Mouse (Mus musculus): ENCODE measurements around the gene A830031A19Rik. TPM values are rescaled to one million over a fixed set of nuclear protein-coding genes. Genes with fewer than 3 reads are reported as not detected.

Gene A830031A19Rik
- total and polyA plus RNA-seq, 3 experiments: not detected

GRCm38 (mm10) chr11:24052882-24053281 is 22.0 kb downstream of the A830031A19Rik start:
- no peak overlapping the region for H3K9ac ChIP-seq (ENCODE audit: control insufficient read depth, low read depth, low read length, poor library complexity, severe bottlenecking)
- H3K36me3 ChIP-seq (ENCODE audit: control insufficient read depth in 1 of 2, insufficient read depth in 2 of 2, low read length in 2 of 2): no peaks in the 10 kb centered on the region
- H3K79me2 ChIP-seq (ENCODE audit: control insufficient read depth, insufficient read depth, low read length, poor library complexity): no peaks in the 10 kb centered on the region
- H3K4me1 ChIP-seq (ENCODE audit: control insufficient read depth in 1 of 2, insufficient read depth in 2 of 2, low read length in 2 of 2): 0 out of 4 replicates have a peak, but pooled peaks cover 0 to 3% of the 10 kb centered on the region in 2 experiments
- peaks cover 5 to 7% of the 10 kb centered on the region in 2 experiments for H3K27me3 ChIP-seq (ENCODE audit: control insufficient read depth in 1 of 2, insufficient read depth in 2 of 2, low read length in 2 of 2)
- DNase-seq (ENCODE audit: low read depth, low spot score): peak; percentile 56
- no peak overlapping the region for H3K4me3 ChIP-seq (ENCODE audit: control insufficient read depth in 1 of 2, insufficient read depth in 1 of 2, low read depth in 2 of 2, low read length in 2 of 2)
- H3K9me3 ChIP-seq (replicated peaks; ENCODE audit: insufficient read depth, low read length): no peaks in the 10 kb centered on the region
- peak; percentile 70 for TF ChIP-seq RAD21 (IDR thresholded peaks at IDR 0.05; ENCODE audit: low read depth, low read length)
- no peak for TF ChIP-seq MAZ (IDR thresholded peaks at IDR 0.05; ENCODE audit: low read depth, low read length)
- no peak for TF ChIP-seq TCF12 (IDR thresholded peaks at IDR 0.05; ENCODE audit: low read depth, low read length)
- TF ChIP-seq MXI1 (IDR thresholded peaks at IDR 0.05; ENCODE audit: low read depth, low read length): no peak
- TF ChIP-seq ZC3H11A (IDR thresholded peaks at IDR 0.05; ENCODE audit: low read depth, low read length): peak; percentile 81
- TF ChIP-seq MAX (IDR thresholded peaks at IDR 0.05; ENCODE audit: low read length): peak; percentile 67; the same call in 1 of the 2 replicates
- peak; percentile 91 for TF ChIP-seq SMC3 (IDR thresholded peaks at IDR 0.05; ENCODE audit: low read depth, low read length)
- TF ChIP-seq ETS1 (IDR thresholded peaks at IDR 0.05; ENCODE audit: low read depth, low read length): no peak
- TF ChIP-seq CTCF (IDR thresholded peaks at IDR 0.05 in 2 of 3, conservative IDR thresholded peaks at IDR 0.05 in 1 of 3; ENCODE audit: control insufficient read depth in 1 of 3, insufficient read depth in 1 of 3, low read depth in 2 of 3, low read length in 3 of 3, poor library complexity in 1 of 3, severe bottlenecking in 1 of 3): peak; percentile 47 to 71 (median 63)
- peak; percentile 74; the same call in 1 of the 2 replicates for TF ChIP-seq MYC (IDR thresholded peaks at IDR 0.05; ENCODE audit: low read depth, low read length)
- no peak overlapping the region for H3K27ac ChIP-seq (ENCODE audit: control insufficient read depth, low read depth, low read length)

DNA sequence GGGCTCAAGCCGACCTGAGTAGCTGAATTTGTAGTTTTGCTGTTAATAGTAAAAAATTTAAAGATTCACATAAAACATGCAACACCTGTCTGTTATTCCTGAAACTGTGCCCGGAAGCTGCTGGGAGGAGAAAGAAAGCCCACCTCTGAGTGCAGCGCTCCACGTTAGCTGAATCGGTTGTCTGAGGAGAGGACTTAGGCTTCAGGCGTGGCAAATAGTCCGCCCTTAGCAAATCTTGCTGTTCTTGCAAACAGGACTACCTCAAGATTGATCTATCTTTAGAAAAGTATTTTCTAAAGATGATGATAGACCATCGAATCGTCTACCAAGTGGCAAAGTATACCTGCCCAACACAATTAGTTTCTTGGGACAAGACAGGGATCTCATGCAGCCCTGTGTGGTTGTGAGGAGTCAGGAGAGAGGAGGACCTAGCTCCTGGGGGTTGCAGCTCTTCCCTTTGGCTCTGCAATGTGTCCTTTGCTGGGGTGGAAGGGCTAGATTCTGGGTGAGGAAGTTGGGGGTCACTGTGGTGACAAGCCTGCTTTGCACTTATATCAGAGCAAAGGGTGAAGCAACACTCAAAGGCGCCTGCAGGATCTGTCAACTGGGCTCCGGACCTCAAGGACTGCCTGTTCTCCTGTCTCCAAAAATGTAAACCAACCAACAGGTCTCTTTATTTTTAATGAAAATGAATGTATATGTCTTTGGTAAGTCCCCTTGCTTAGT is 24.7 kb downstream of the A830031A19Rik start:
- Histone ChIP-seq H3K4me3 (ENCODE audit: control insufficient read depth in 1 of 2, insufficient read depth in 1 of 2, low read depth in 2 of 2, low read length in 2 of 2) (no peak overlapping the region), H3K4me1 (ENCODE audit: control insufficient read depth in 1 of 2, insufficient read depth in 2 of 2, low read length in 2 of 2) (0 out of 4 replicates have a peak, but pooled peaks cover 0 to 3% of the 10 kb centered on the region in 2 experiments), H3K27me3 (ENCODE audit: control insufficient read depth in 1 of 2, insufficient read depth in 2 of 2, low read length in 2 of 2) (peaks cover 2 to 3% of the 10 kb centered on the region in 2 experiments; a peak in 2 of 4 replicates), H3K27ac (ENCODE audit: control insufficient read depth, low read depth, low read length) (no peak overlapping the region), H3K9me3 (replicated peaks; ENCODE audit: insufficient read depth, low read length) (no peaks in the 10 kb centered on the region), H3K9ac (ENCODE audit: control insufficient read depth, low read depth, low read length, poor library complexity, severe bottlenecking) (no peak overlapping the region), H3K79me2 (ENCODE audit: control insufficient read depth, insufficient read depth, low read length, poor library complexity) (no peaks in the 10 kb centered on the region), H3K36me3 (ENCODE audit: control insufficient read depth in 1 of 2, insufficient read depth in 2 of 2, low read length in 2 of 2) (no peaks in the 10 kb centered on the region)
- DNase-seq (ENCODE audit: low read depth, low spot score): no peak
- TF ChIP-seq CHD2 (IDR thresholded peaks at IDR 0.05; ENCODE audit: low read length) (no peak), UBTF (IDR thresholded peaks at IDR 0.05; ENCODE audit: borderline replicate concordance, insufficient read depth, low read depth, low read length) (0 out of 2 replicates have a peak, but pooled peaks have one; percentile 6), ETS1 (IDR thresholded peaks at IDR 0.05; ENCODE audit: low read depth, low read length) (no peak)

All from MEL (cell line).